Mouse (Mus musculus) embryonic facial prominence, embryonic 13.5 days (tissue): Measurements from ENCODE around the gene Clcc1. TPM values are rescaled to one million over a fixed set of nuclear protein-coding genes. Genes with fewer than 3 reads are reported as not detected.
"Not testable (repeated sequence)": the region's sequence is repeated elsewhere in the genome, so short reads cannot be mapped to it uniquely, and the experiment has no call there.

Experiments used
- ATAC-seq: fragments of 200-750 bp; cut with Nextera tagmentation; 2 replicates; pipeline ENCODE4 v1.8.0; 2017; ENCODE audit warnings: low read depth; ENCODE audit not compliant: insufficient number of reproducible peaks, insufficient read depth, low FRiP score, low TSS enrichment
- H3K27ac ChIP-seq: fragments of 300-500 bp; sonication (generic); 2 replicates; pipeline ENCODE4 v1.5.1; 2015; ENCODE audit warnings: moderate library complexity, mild to moderate bottlenecking, inconsistent platforms
- H3K27me3 ChIP-seq: fragments of 300-500 bp; sonication (generic); 2 replicates; pipeline ENCODE4 v1.6.1; 2015; ENCODE audit warnings: mild to moderate bottlenecking, inconsistent platforms
- H3K36me3 ChIP-seq: fragments of 300-500 bp; sonication (generic); 2 replicates; pipeline ENCODE4 v1.6.1; 2015; ENCODE audit warnings: mild to moderate bottlenecking, inconsistent platforms
- H3K4me1 ChIP-seq: fragments of 300-500 bp; sonication (generic); 2 replicates; pipeline ENCODE4 v1.6.1; 2015; ENCODE audit warnings: inconsistent platforms
- H3K4me2 ChIP-seq: fragments of 300-500 bp; sonication (generic); 2 replicates; pipeline ENCODE4 v1.6.1; 2015; ENCODE audit warnings: moderate library complexity, mild to moderate bottlenecking, inconsistent platforms
- H3K4me3 ChIP-seq: fragments of 300-500 bp; sonication (generic); 2 replicates; pipeline ENCODE4 v1.5.1; 2015; ENCODE audit warnings: mild to moderate bottlenecking, inconsistent platforms
- H3K9ac ChIP-seq: fragments of 300-500 bp; sonication (generic); 2 replicates; pipeline ENCODE4 v1.6.1; 2015; ENCODE audit warnings: mild to moderate bottlenecking, inconsistent platforms
- H3K9me3 ChIP-seq: fragments of 300-500 bp; sonication (generic); 2 replicates; pipeline ENCODE4 v1.6.1; 2016; ENCODE audit warnings: inconsistent platforms
- WGBS: fragments of 180-500 bp; shearing (Covaris S2); methylation state at CpG from one replicate; pipeline ENCODE4 v1.1.7; 2015; ENCODE audit warnings: mixed read lengths; 5-methylcytosine and 5-hydroxymethylcytosine counted together
- polyA plus RNA-seq: library from polyadenylated mRNA; unstranded; fragments of >200 nt; fragmentation: Nextera tagmentation; extraction: Ambion mirVana; gene quantifications from 2 replicates; pipeline ENCODE4 v1.2.1, GENCODE M21; 2015

The Clcc1 gene
- polyA plus RNA-seq, 1 experiment from 2014 or later = 104 TPM

GRCm38 (mm10) chr3:108660941-108661340 is 7.2 kb downstream of the Clcc1 start:
- Histone ChIP-seq H3K9ac (no peak overlapping the region), H3K4me1 (no peaks in the 10 kb centered on the region), H3K4me3 (no peak overlapping the region), H3K36me3 (peaks cover 50% of the 10 kb centered on the region), H3K27me3 (no peaks in the 10 kb centered on the region), H3K27ac (no peak overlapping the region), H3K4me2 (no peak overlapping the region), H3K9me3 (no peaks in the 10 kb centered on the region)
- no peak for ATAC-seq
- WGBS = 73% methylated on average over 1 of the region's 1 CpGs

- Histone ChIP-seq H3K36me3 (peaks cover 87% of the 10 kb centered on the region), H3K4me1 (no peaks in the 10 kb centered on the region), H3K4me3 (no peak overlapping the region), H3K27ac (no peak overlapping the region), H3K4me2 (no peak overlapping the region), H3K9me3 (no peaks in the 10 kb centered on the region), H3K27me3 (no peaks in the 10 kb centered on the region), H3K9ac (no peak overlapping the region)
- WGBS = 78% methylated on average over 4 of the region's 4 CpGs
- ATAC-seq = no peak
Observed at GRCm38 (mm10) chr3:108676616-108677015, 22.9 kb downstream of the Clcc1 start.

GRCm38 (mm10) chr3:108681004-108681403 is 27.3 kb downstream of the Clcc1 start:
- WGBS = 88% methylated on average over 4 of the region's 4 CpGs
- no peak overlapping the region for H3K4me3 ChIP-seq
- H3K9ac ChIP-seq = no peak overlapping the region
- 0 out of 2 replicates have a peak, but pooled peaks have one; percentile 26 for ATAC-seq
- H3K27ac ChIP-seq = no peak overlapping the region
- no peaks in the 10 kb centered on the region for H3K27me3 ChIP-seq
- H3K36me3 ChIP-seq = peaks cover 89% of the 10 kb centered on the region
- no peak overlapping the region for H3K4me2 ChIP-seq
- no peaks in the 10 kb centered on the region for H3K9me3 ChIP-seq
- no peaks in the 10 kb centered on the region for H3K4me1 ChIP-seq

GRCm38 (mm10) chr3:108683597-108683996 is 29.9 kb downstream of the Clcc1 start:
- H3K36me3 ChIP-seq = peaks cover 83% of the 10 kb centered on the region
- not testable (repeated sequence) for H3K9me3 ChIP-seq, H3K27me3 ChIP-seq, H3K4me1 ChIP-seq, ATAC-seq, H3K9ac ChIP-seq, H3K27ac ChIP-seq, H3K4me2 ChIP-seq, H3K4me3 ChIP-seq
- WGBS = 92% methylated on average over 5 of the region's 5 CpGs

- no peak for ATAC-seq
- Histone ChIP-seq H3K36me3 (peaks cover 72% of the 10 kb centered on the region), H3K27me3 (no peaks in the 10 kb centered on the region), H3K4me2 (no peak overlapping the region), H3K27ac (no peak overlapping the region), H3K4me1 (peaks cover 21% of the 10 kb centered on the region), H3K9ac (no peak overlapping the region), H3K9me3 (no peaks in the 10 kb centered on the region), H3K4me3 (no peak overlapping the region)
- 94% methylated on average over 7 of the region's 7 CpGs for WGBS
Observed at GRCm38 (mm10) chr3:108685701-108686100, 32.0 kb downstream of the Clcc1 start.

- no peak for ATAC-seq
- 52% methylated on average over 6 of the region's 6 CpGs for WGBS
- no peak overlapping the region for H3K4me3 ChIP-seq
- H3K27ac ChIP-seq = peak overlapping the region; percentile 82
- H3K4me1 ChIP-seq = peaks cover 24% of the 10 kb centered on the region
- no peak overlapping the region for H3K9ac ChIP-seq
- H3K27me3 ChIP-seq = no peaks in the 10 kb centered on the region
- no peaks in the 10 kb centered on the region for H3K9me3 ChIP-seq
- peak overlapping the region; percentile 19; the same call in 1 of the 2 replicates for H3K4me2 ChIP-seq
- H3K36me3 ChIP-seq = peaks cover 52% of the 10 kb centered on the region
Observed at GRCm38 (mm10) chr3:108689015-108689441, 35.3 kb downstream of the Clcc1 start.

- H3K4me3 ChIP-seq = no peak overlapping the region
- peaks cover 52% of the 10 kb centered on the region for H3K36me3 ChIP-seq
- no peaks in the 10 kb centered on the region for H3K9me3 ChIP-seq
- peak overlapping the region; percentile 19; the same call in 1 of the 2 replicates for H3K4me2 ChIP-seq
- no peaks in the 10 kb centered on the region for H3K27me3 ChIP-seq
- ATAC-seq = no peak
- peaks cover 24% of the 10 kb centered on the region for H3K4me1 ChIP-seq
- no peak overlapping the region for H3K9ac ChIP-seq
- H3K27ac ChIP-seq = peak overlapping the region; percentile 82
- WGBS = 30% methylated on average over 8 of the region's 8 CpGs
Observed at GRCm38 (mm10) chr3:108689446-108689845, 35.7 kb downstream of the Clcc1 start.

- H3K27ac ChIP-seq = peak overlapping the region; percentile 82
- H3K36me3 ChIP-seq = peaks cover 55% of the 10 kb centered on the region
- peak; percentile 72 for ATAC-seq
Observed at GRCm38 (mm10) chr3:108689979-108690378, 36.3 kb downstream of the Clcc1 start.

GRCm38 (mm10) chr3:108694321-108694720 is 40.6 kb downstream of the Clcc1 start:
- WGBS = 85% methylated on average over 9 of the region's 9 CpGs
- no peaks in the 10 kb centered on the region for H3K27me3 ChIP-seq
- H3K4me3 ChIP-seq = no peak overlapping the region
- no peak overlapping the region for H3K9ac ChIP-seq
- ATAC-seq = no peak
- H3K4me2 ChIP-seq = no peak overlapping the region
- no peaks in the 10 kb centered on the region for H3K9me3 ChIP-seq
- peaks cover 13% of the 10 kb centered on the region for H3K4me1 ChIP-seq
- H3K27ac ChIP-seq = no peak overlapping the region
- H3K36me3 ChIP-seq = peaks cover 59% of the 10 kb centered on the region

More at GRCm38 (mm10) chr3:108689979-108690378, 36.3 kb downstream of the Clcc1 start:
- H3K4me1 ChIP-seq = peaks cover 24% of the 10 kb centered on the region
- no peaks in the 10 kb centered on the region for H3K9me3 ChIP-seq
- H3K4me3 ChIP-seq = no peak overlapping the region
- H3K27me3 ChIP-seq = no peaks in the 10 kb centered on the region
- H3K9ac ChIP-seq = no peak overlapping the region
- 26% methylated on average over 4 of the region's 4 CpGs for WGBS
- H3K4me2 ChIP-seq = peak overlapping the region; percentile 19; the same call in 1 of the 2 replicates

GRCm38 (mm10) chr3:108698662-108699061 is 44.9 kb downstream of the Clcc1 start:
- ATAC-seq = no peak
- Histone ChIP-seq H3K4me1 (no peaks in the 10 kb centered on the region), H3K4me2 (no peak overlapping the region), H3K36me3 (peaks cover 83% of the 10 kb centered on the region), H3K9ac (no peak overlapping the region), H3K4me3 (no peak overlapping the region), H3K27ac (no peak overlapping the region), H3K9me3 (no peaks in the 10 kb centered on the region), H3K27me3 (no peaks in the 10 kb centered on the region)
- 94% methylated on average over 8 of the region's 8 CpGs for WGBS

GRCm38 (mm10) chr3:108699786-108700185 is 46.1 kb downstream of the Clcc1 start:
- Histone ChIP-seq H3K27ac (no peak overlapping the region), H3K9me3 (no peaks in the 10 kb centered on the region), H3K9ac (no peak overlapping the region), H3K4me1 (no peaks in the 10 kb centered on the region), H3K4me2 (no peak overlapping the region), H3K36me3 (peaks cover 72% of the 10 kb centered on the region), H3K27me3 (no peaks in the 10 kb centered on the region), H3K4me3 (no peak overlapping the region)
- ATAC-seq = no peak
- 92% methylated on average over 4 of the region's 4 CpGs for WGBS

- H3K9ac ChIP-seq = no peak overlapping the region
- no peaks in the 10 kb centered on the region for H3K27me3 ChIP-seq
- no peaks in the 10 kb centered on the region for H3K9me3 ChIP-seq
- ATAC-seq = no peak
- H3K27ac ChIP-seq = no peak overlapping the region
- no peak overlapping the region for H3K4me2 ChIP-seq
- no peaks in the 10 kb centered on the region for H3K4me1 ChIP-seq
- H3K4me3 ChIP-seq = no peak overlapping the region
- peaks cover 72% of the 10 kb centered on the region for H3K36me3 ChIP-seq
- WGBS = 94% methylated on average over 1 of the region's 1 CpGs
Observed at GRCm38 (mm10) chr3:108701256-108701655, 47.5 kb downstream of the Clcc1 start.
